Mouse (Mus musculus): ENCODE data around the gene Shank2.

Gene Shank2

GRCm38 (mm10) chr7:144420552-144420951 lies 418.8 kb downstream of the Shank2 start:
- DNase-seq (ENCODE audit: low read depth), result no peak

DNA sequence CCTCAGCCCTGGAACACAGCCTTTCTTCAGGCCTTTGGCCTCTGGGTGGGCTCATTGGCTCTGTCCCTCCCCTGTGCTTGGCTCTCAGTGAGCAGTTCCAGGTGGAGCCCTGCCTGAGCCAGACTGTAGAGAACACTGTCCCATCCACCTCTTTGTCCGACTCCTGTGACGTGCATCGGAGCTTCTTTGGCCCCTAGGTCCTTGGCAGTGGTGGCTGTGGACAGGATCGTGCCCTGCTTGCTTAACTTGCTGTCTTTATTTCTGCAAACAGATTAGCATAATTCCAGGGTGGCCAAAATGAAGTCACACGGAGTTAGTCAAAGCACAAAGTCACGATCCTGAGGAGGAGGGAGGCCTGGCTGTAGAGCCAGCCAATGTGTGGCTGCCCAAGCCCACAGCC lies 419.8 kb downstream of the Shank2 start:
- DNase-seq (ENCODE audit: low read depth), result no peak

DNA sequence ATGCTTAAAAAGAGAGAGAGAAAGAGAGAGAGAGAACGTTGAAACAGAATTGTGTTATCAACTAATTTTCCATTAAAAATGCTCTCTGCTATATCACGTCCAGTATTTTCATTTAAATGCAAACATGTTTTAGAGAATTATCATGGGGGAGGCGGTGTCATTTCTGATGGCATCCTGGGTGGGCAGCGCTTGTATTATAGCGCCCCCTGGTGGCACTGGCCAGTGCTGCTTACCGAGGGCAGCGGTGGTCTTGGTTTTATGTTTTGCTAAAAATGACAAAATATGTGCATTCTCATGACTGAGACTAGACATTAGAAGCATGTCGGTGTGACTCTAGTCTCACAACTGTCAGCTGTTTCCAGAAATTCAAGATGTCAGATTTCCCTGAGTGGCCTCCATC lies 424.2 kb downstream of the Shank2 start:
- peak; percentile 16 for DNase-seq (ENCODE audit: low read depth)

DNA sequence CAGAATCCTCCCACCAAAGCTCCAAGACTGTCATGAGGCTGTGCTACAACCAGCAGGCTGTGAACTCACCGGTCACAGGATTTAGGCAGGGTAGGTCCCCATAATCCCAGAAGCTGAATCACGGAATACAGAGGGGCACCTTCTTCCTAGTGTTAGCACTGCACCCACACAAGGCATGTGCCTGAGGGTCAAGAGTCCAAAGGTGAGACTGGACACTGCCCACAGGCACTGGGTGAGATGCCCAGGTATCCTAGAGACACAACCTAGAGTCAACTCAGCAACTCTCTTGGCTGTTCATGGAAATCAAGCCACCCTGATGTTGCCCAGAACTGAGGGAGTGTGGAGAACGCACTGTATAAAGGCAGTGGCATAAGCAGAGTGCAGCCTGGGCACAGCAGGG lies 424.9 kb downstream of the Shank2 start:
- no peak for DNase-seq (ENCODE audit: low read depth)

DNA sequence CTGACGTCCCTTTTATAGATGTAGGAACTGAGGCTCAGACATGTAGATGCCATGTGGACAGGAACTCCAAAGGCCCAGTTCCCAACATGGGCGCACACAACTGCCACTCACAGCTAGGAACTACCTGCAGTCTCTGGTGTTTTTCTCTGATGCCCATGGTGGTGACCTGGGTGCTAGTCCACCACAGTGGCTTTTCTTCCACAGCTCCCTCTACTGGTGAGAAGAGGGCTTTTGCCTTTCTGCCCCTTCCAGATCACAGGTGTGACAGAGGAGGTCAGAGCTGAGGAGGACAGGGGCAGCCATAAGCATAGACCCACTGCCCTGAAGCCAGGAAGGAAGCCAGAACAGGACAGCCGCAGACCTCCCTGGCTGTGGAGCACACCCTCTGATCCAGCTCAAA lies 425.7 kb downstream of the Shank2 start:
- DNase-seq (ENCODE audit: low read depth), result no peak

- no peak for DNase-seq (ENCODE audit: low read depth)
Measured at GRCm38 (mm10) chr7:144432920-144433319, 431.2 kb downstream of the Shank2 start.

DNA sequence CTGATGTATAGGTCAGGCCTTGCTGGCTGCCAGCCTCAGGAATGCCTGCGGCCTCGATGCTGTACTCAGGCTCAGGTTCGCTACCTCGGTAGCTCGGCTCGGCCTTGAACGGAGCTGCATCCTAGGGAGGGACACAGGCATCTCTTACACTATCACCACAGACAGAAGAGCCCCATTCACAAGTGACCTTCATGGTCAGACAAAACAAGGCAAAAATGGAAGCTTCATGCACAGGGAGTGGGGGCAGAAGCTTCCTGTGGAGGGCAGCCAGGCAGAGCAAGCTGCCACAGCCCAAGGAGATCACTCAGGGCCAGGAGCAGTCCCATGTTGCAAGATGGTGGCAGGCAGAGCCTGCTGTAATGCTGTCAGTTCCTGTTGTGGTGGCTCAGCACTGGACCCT lies 437.1 kb downstream of the Shank2 start:
- DNase-seq (ENCODE audit: low read depth), result no peak

DNA sequence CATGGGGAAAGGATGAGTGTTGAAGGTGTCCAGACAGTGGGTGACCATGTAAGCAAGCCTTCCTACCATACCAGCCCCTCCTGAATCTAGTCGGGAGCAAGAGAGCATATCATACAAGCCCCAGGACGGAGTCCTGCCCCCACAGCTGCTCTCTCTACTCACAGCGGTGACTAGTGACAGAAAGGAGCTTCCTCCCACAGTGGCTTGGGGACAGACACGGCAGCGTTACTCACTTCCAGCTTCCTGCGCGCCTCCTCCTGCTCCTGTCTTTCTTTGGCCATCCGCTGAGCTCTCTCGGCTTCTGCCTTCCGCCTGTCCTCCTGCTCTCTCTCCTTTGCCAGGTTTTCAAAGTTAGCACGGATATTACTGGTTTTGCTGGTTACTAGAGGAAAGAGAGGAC lies 439.7 kb downstream of the Shank2 start:
- no peak for DNase-seq (ENCODE audit: low read depth)

GRCm38 (mm10) chr7:144441976-144442375 lies 440.2 kb downstream of the Shank2 start:
- no peak for DNase-seq (ENCODE audit: low read depth)

DNA sequence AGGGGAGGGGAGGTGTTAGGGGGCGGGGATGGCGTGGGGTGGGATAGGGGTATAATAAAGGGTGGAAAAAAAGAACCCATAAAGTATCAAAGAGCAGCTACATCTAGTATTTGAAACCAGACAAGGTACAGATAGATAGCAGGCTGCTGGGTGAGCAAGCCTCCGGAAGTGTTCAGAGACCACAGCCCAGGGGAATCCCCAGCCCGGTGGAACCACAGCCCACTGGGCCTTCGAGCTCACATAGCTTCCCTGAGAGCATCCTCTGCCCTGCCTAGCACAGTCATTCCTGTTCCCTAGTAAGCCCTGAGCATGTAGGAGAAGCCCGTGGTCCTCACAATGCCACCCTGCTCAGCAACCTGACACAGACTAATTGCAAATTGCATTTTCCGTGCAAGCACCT lies 443.1 kb downstream of the Shank2 start:
- no peak for DNase-seq (ENCODE audit: low read depth)

GRCm38 (mm10) chr7:144447146-144447545 lies 445.4 kb downstream of the Shank2 start:
- no peak for DNase-seq (ENCODE audit: low read depth)

- DNase-seq (ENCODE audit: low read depth), result no peak
Measured at GRCm38 (mm10) chr7:144448186-144448585, 446.5 kb downstream of the Shank2 start.

DNA sequence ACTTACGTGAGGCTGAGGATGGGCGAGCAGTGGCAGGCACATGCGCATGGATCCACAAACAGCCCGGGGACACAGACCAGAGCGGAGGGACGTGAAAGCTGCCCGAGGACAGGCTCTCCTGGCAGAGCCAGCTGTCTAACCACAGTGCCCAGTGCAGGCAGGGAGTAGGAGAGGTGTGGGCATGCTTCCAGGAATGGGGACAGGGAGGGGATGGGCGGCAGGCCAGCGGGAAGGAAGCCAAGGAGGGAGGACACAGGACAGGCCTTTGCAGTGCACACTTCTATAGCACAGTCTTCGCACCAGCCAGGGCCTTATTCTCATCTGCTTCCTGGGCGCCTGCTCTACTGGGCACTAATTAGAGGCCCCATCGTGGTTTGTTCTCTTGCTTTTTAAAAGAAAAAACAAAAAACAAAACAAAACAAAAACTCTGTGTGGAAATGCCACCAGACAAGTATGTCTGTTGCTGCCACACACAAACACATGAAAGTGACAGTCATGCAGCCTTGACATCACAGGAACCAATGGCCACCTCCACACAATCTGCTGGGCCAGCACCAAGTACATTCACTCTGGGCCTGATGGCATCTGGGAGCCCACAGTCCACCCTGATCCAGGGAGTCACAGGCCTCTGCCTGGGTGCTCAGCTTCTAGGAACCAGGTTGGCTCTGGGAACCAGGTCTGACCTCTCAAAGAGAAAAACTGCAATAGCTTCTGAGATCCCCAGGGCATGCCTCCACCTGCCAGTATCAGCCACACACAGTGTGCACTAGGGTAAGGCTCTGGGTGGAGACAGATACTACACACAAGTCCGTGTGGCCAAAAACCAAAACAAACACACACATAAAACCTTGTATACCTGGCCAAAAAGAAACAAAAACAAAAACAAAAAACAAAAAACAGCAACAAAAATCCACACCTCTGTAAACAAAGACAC lies 448.2 kb downstream of the Shank2 start:
- DNase-seq (ENCODE audit: low read depth), result no peak

GRCm38 (mm10) chr7:144450661-144451060 lies 448.9 kb downstream of the Shank2 start:
- DNase-seq (ENCODE audit: low read depth), result no peak

GRCm38 (mm10) chr7:144458881-144459280 lies 457.2 kb downstream of the Shank2 start:
- DNase-seq (ENCODE audit: low read depth), result no peak

DNA sequence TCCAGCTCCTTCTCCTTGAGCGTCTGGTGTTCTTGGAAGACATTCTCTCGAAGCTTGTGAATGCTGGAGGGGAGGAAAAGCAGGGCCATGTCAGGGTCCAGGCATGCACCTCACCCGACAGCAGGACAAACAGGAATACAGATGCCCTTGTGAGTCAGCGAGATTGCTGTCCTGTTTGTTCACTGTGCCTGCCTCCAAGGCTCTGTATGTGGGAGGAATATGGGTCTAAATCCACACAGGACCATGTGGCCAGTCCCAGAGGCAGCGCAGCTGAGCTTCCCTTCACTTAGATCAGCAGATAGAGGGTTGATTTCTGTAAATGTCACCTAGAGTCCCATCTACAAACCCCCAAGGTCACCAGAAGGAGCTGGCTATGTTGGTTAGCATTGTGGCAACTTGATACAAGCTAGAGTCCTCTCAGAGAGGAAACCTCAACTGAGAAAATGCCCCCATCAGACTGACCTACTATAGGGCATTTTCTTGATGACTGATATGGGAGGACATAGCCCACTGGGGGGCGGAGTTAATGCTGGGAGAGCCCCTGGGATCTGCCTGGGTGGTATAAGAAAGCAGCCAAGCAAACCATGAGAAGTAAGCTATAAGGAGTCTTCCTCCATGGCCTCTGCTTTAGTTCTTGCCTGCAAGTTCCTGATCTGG lies 459.6 kb downstream of the Shank2 start:
- DNase-seq (ENCODE audit: low read depth), result no peak

DNA sequence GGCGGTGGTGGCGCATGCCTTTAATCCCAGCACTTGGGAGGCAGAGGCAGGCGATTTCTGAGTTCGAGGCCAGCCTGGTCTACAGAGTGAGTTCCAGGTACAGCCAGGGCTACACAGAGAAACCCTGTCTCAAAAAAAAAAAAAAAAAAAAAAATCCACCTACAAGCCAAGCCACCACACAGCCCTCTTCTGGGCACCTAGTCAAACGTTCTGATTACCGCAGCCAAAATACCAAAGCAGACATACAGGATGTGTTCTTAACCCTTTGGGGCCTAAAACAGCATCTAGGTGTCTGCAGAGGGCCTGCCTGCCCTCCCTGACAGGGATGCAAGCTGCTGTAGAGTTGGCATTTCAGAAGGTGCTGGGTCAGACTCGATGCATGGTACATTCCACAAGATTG lies 460.8 kb downstream of the Shank2 start:
- DNase-seq (ENCODE audit: low read depth), result no peak

- DNase-seq (ENCODE audit: low read depth), result no peak
Measured at GRCm38 (mm10) chr7:144468741-144469140, 467.0 kb downstream of the Shank2 start.

DNA sequence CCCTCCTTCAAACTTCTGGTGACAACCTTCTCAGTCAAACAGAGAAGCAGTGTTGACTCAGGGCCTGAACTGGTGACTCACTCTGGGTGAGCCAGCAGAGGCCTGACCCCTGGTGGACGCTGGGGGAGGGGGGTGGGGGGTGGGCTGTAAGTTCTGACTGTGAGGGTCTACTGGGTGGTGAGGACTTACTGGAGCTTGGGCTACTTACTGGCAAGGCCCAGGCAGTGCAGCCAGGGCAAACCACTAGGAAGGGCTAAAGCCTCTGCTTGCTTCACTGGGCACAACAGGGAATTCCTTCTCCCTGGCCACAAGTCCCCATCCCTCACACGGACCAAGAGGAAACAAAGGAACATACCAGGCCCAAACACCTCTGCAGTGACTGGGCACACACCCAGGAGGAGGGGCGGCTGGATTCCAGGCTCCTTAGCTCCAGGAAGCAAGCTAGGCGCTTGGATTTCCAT lies 467.5 kb downstream of the Shank2 start:
- DNase-seq (ENCODE audit: low read depth), result no peak

GRCm38 (mm10) chr7:144469908-144470544 lies 468.3 kb downstream of the Shank2 start:
- no peak for DNase-seq (ENCODE audit: low read depth)

GRCm38 (mm10) chr7:144470545-144471059 lies 468.9 kb downstream of the Shank2 start, which contains the start of gene Cttn:
Cttn (minus strand) TSS chr7:144471009.
- DNase-seq (ENCODE audit: low read depth), result peak; percentile 48

- no peak for DNase-seq (ENCODE audit: low read depth)
Measured at GRCm38 (mm10) chr7:144471103-144471502, 469.4 kb downstream of the Shank2 start.
